Mouse (Mus musculus): ENCODE measurements around the gene Ywhag.

GRCm38 (mm10) chr5:135975893-135976668 lies 41.7 kb upstream of the Ywhag start:
- TF ChIP-seq CTCF (IDR thresholded peaks at IDR 0.05; ENCODE audit: insufficient read depth, low read length): no peak
- TF ChIP-seq POLR2A (IDR thresholded peaks at IDR 0.05; ENCODE audit: borderline replicate concordance, extremely low read depth, low read depth, low read length): no peak
